Mouse (Mus musculus) frontal cortex, adult 2 months (tissue): ENCODE results near the gene Fbln2. TPM values are rescaled to one million over a fixed set of nuclear protein-coding genes. Genes with fewer than 3 reads are reported as not detected.

Source experiments
- DNase-seq, 2 experiments: peaks; one replicate each; pipeline ENCODE4 v3.0.0; 2022; ENCODE audit warnings: low spot score in 1 of 2; ENCODE audit errors: extremely low spot score in 1 of 2
- polyA plus RNA-seq: library from polyadenylated mRNA; depleted of rRNA; stranded (reverse); fragments of >200 nt; gene quantifications from 2 replicates; pipeline ENCODE4 v1.2.3, GENCODE M21; 2012; rRNA removed

Fbln2 gene
- polyA plus RNA-seq, 1 experiment = 25.3 TPM

DNA sequence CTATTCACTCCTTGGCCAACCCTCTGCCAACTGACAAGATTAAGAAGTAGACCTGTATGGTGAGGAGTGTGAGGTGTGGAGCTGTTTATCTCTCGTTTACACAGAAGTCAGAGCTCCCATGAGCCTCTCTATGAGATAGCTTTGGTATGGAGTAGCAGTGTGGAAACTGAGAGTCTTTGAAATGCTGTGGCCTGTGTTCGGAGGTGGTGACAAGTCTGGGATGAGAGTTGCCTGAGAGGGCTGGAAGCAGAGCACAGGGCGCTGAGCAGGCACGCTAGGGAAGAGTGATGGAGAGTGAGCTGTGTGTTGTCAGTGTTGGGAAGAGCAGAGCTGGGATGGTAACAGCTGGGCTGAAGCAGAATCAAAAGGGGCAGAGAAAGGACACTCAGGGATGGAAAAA, 91.9 kb downstream of the Fbln2 start:
- no peak for DNase-seq

DNA sequence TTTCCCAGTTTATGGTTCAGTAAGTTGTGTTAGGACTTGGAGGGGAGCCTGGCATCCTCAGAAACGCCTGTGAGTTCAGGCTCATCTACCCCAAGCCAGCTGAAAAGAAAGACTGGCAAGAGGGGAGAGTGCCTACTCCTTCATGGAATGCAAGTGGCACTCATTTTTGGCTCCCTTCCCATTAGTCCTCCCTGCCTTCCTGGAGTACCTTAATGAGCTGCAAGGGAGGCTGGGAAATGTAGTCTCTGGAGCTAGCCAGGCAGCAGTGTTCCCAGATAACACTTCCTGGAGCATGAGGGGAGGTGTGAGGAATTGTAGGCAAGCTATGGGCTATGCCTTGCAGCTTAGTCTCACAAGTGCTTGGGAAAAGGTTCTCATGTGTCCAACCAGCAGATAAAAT, 95.7 kb downstream of the Fbln2 start:
- DNase-seq = no peak

DNA sequence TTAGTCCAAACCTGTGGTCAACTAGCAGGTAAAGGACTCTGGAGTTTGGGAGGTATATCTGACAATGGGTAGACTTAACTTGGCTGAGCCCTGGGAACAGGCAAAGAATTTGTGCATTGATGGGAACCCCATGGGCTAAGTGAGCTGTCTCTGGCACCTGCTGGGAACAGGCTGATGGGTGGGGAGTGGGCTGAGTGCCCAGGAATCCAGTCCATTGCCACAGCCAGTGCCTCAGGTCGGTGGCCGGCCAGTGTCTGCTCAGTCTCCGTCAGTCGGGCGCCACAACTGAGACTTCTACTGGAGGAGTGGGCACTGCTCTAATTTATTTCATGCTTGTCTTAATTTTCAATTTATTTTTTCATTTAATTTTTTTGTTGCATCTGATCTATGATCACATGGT, 98.9 kb downstream of the Fbln2 start:
- no peak for DNase-seq

DNA sequence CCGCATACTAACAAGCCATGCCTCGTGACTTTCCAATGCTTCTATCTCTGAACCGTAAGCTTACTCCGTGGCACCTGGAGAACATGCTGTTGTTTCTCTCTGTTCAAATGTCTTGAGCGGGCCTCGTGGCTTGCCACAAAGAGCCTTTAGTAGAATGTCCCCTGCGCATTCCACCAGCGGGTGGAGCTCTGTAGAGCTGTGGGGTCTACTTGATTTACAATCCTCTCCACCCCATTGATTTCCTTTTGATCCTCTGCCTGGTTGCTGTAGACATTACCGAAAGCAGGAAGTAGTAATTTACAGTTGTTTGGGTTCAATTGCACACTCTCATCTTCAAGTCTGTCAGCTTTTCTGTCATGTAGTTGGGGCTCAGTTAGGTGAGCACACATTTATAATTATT, 100.2 kb downstream of the Fbln2 start:
- DNase-seq = no peak

Other genes with a start within 250 kb of the Fbln2 start
- gene Iqsec1, start 223.8 kb upstream of the Fbln2 start, polyA plus RNA-seq = 141 and 142 TPM in 2 replicates
- gene Nup210, start 95.6 kb upstream of the Fbln2 start, polyA plus RNA-seq = 26.4 and 26.7 TPM in 2 replicates
- gene Hdac11, start 55.8 kb upstream of the Fbln2 start, polyA plus RNA-seq = 167 and 189 TPM in 2 replicates
- 17.2 and 20.1 TPM in 2 replicates for gene Wnt7a, start 198.9 kb downstream of the Fbln2 start, polyA plus RNA-seq